Mouse (Mus musculus): ENCODE data around the gene Med18.
A peak's percentile ranks its signal among the peaks of the same experiment; 100 is the strongest.

Med18 gene

DNA sequence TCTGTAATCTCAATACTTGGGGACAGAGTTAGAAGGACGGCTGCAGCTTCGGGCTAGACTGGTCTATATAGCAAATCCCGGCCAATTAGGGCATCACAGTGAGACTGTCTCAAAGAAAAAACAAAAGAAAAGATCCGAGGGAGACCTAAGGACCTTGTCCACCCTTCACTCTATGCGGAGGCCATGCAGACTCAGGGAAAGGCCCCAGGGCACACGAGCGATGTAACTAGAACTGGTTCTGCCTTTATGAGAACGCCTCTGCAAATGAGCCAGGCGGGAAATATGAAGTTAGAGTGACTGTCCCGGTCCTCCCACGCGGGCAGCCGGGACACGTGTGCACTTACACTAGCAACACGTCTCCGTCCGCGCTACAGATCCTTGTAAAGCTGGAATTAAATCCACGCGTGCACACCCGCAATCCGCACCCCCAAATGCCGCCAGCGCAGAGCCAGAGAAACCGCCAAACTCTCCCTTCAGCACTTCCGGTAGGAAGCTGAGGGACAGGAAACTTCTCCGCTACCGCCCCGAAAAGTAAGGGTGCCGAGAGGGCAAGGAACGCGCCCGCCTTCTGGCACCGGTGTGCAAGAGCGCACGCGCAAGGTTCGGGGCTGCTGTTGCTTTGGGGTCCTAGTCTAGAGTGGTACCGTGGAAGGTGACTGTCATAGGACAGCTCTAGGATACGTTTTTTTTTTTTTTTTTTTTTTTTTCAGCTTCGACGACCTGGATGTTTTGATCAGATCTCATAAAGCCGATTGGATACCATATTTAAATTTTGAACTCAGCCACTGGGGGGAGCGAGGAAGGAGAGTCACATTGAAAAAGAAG is at the start of gene Med18:
Gene Med18, minus strand, starts transcription at position 492 of the 825 bp plus-strand sequence.
- peak; percentile 92 for DNase-seq (ENCODE audit: low spot score)

DNA sequence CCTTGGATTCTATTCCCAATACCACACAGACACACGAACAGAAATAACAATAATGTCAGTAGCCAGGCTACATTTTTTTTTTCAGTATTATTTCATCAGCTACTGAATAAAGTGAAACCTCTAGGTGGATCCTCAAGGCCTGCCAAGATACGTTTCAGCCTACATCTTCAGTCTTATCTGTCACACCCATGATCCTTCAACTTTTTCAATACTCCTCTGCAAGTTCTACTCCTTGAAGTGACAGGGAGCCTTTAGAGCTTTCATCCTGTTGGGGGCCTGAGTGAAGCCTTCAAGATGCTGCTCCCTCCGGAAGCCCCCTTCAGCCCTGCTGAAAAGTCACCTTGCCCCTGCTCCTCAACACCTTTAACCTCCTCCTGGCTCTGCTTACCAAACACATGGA is 48.4 kb upstream of the Med18 start:
- DNase-seq (ENCODE audit: low spot score), result no peak

DNA sequence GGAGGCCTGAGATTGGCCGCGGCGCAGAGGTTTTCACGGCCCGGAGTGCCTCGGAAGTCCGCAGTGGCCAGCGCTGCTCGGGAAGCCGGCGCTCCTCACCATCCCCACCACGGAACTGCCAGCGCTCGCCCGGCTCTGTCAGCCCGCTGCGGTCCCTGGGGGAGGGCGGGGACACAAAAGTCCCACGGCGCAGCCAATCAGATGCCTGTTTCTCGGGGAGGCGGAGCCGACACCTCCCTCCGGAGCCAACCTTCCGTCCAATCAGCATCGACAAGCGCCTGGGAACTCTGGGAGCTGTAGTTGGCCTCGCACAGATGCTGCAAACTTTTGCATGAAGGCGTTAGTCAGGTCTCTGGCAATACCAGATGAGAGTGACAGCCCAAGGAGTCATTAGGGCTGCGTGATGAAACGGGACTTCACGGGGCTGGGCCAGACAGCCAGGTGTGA is 46.7 kb upstream of the Med18 start, which contains the start of gene Sesn2:
Gene Sesn2, minus strand, starts transcription at position 150 of the 447 bp plus-strand sequence.
- DNase-seq (ENCODE audit: low spot score), result peak; percentile 98

DNA sequence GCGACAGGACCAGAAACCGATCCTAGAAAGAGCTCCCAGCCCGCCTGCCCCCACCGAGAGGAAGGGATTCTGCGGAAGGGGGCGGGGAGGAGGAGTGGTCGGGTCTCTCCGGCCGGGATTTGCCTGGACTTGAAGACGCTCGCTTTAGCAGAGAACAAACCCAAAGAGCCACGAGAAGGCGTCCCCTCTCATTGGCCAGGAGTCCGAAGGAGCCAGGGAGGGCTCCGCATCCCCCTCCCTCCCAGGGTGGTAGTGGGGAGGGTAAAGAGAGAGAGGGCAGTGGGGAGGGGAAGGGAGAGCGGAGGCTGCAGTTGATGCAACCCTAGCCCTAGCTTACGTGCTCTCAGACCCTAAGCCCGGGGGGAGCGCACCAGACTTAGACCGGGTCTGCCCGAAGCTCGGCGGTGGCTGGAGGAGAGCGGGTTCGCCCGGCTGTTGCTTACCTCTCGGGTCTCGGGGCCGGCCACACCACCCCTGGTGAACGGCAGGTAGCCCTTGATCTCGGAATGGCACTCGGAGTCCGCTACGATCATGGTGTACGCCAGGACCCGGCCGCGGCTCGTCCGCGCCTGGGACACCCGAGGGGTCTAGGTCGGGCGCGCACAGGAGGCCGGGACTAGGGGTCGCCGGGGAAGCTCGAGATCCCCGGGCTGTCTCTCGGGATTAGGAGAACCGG is 46.0 kb upstream of the Med18 start:
- peak; percentile 83 for DNase-seq (ENCODE audit: low spot score)

DNA sequence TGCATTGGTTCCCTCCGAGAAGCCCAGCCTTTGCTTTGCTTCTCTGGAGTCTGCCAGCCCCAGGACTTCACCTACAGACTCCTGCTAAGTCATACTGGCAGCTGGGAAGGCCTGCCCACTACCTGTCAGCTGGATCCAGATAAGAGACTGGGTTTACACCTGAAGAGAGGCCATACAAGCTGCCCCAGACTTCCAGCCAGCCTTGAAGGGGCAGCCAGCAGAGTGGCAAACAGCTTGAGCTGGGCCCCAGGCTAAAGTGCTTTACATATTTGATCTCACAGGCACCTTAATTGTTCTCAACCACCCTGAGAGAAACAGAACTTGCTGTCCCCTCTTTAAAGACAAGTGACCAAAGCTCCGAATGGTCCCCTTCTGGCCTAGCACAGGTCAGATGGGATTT is 43.5 kb upstream of the Med18 start:
- no peak for DNase-seq (ENCODE audit: low spot score)

DNA sequence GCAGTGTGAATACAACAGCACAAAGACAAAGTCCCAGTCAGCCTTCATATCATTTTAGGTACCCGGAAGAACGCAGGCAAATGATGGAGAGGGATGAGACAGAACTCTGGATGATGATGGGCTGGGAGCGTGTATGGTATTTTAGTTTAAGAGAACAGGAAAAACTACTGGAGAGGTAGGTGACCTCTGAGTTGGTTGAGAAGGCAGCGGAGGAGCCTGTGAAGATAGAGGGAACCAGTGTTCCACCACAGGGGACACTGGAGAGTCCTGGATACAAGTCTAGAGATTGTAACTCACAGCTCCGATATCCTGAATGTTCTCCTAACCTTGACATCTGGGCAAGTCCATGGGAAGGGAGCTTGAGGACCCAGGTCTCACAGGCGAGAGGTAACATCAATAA is 42.5 kb upstream of the Med18 start:
- no peak for DNase-seq (ENCODE audit: low spot score)

DNA sequence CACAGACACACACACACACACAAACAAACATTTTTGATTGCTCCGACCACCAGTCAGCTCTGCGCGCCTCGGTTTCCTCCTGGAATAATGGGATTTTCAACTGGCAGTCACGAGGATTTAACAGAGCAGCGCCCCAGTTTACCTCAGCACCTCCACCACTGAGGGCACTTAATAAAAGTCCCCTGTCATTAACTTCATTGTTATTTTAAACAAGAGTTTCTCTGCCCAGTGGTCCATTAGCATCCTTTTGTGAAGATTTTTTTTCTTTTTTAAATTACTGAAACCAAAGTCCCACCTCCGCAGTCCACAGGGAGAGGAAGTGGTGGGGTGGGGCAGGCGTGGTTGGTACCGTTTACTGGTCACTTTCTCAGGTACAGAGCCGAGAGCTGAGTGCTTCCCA is 42.1 kb upstream of the Med18 start:
- DNase-seq (ENCODE audit: low spot score), result no peak

DNA sequence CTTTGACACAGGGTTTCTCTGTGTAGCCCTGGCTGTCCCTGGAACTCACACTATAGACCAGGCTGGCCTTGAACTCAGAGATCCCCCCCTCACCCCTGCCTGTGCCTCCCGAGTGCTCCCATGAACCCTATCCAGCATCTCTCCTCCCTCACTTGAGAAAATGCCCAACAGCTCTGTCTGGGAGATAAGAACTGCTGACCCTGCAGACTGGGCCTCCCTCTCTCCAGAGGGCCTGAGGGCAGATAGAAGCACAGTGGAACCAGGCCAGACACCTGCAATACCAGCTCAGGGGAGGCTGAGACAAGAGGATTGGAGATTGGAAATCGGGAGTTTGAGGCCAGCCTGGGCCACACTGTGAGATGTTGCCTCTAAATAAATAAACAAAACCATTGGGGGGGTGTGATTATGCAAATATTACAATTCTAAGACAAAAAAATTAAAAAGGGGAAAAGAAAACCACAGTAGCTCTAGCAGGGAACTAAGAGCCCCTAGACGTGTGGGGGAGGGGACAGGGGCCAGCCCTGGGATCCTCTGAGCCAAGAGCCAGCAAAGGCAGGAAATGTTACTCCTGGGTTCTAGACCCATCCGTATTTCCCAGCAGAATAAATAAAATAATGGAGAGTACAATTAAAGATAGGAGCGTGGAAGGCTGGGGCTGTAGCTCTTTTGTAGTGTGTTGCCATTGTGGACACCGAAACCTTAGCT is 41.5 kb upstream of the Med18 start:
- DNase-seq (ENCODE audit: low spot score), result no peak

DNA sequence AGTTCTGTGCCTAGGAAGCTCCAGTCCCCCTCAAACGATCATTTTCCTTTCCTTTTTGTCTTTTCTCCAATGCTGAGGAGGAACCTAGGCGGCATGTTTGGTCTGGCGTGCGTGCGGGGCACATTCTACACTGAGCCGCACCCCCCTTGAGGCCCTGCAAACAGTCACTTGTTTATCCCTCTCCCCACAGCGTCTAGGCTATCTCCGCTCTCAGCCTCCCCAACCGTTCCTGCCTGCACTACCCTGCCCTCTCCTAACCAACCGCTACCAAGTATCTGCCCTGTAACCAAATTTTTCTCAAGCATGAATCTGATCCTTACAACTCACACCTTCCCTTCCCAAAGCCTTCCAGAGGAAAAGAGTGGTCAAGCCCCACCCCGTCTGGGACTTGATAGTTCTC is 39.6 kb upstream of the Med18 start:
- DNase-seq (ENCODE audit: low spot score), result no peak

DNA sequence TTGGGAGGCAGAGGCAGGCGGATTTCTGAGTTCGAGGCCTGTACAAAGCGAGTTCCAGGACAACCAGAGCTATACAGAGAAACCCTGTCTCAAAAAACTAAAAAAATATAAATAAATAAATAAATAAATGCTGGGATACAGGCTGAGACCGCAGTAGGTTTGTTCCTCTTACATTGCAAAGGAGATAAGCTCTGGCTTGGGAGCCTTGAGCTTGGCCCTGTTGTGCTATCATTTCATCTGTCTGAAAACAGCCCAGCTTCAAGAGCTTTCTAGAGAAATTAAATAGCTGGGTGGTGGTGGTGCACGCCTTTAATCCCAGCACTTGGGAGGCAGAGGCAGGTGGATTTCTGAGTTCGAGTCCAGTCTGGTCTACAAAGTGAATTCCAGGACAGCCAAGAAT is 37.9 kb upstream of the Med18 start:
- no peak for DNase-seq (ENCODE audit: low spot score)

DNA sequence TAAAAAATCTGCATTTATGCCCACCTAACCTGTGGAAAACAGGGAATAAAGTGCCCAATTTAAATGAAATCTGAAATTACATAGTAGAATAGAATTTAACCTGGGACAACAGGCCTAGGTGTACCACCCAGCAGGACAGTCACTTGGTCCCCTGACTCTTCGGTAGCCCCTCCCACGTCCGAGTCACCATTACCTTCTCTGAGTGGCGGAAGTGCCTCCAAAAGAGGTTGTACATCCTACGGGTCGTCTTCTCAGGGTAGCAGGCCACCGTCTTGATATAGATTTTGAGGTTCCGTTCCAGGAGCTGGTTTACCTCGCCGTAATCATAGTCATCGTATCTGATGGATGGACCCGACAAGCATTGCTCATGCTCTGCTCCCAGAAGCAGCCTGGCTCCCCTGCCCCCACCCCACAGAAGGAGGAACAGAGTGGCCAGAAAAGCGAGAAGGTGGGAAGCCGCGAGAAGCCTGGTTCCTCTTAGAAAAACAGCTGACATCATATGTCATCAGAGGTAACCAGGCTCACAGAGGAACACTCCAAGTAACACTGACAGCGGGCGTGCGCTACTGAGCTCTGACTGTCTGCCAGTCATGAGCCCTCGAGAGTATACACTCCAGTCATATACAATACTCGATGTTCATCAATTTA is 30.7 kb upstream of the Med18 start:
- DNase-seq (ENCODE audit: low spot score), result no peak

DNA sequence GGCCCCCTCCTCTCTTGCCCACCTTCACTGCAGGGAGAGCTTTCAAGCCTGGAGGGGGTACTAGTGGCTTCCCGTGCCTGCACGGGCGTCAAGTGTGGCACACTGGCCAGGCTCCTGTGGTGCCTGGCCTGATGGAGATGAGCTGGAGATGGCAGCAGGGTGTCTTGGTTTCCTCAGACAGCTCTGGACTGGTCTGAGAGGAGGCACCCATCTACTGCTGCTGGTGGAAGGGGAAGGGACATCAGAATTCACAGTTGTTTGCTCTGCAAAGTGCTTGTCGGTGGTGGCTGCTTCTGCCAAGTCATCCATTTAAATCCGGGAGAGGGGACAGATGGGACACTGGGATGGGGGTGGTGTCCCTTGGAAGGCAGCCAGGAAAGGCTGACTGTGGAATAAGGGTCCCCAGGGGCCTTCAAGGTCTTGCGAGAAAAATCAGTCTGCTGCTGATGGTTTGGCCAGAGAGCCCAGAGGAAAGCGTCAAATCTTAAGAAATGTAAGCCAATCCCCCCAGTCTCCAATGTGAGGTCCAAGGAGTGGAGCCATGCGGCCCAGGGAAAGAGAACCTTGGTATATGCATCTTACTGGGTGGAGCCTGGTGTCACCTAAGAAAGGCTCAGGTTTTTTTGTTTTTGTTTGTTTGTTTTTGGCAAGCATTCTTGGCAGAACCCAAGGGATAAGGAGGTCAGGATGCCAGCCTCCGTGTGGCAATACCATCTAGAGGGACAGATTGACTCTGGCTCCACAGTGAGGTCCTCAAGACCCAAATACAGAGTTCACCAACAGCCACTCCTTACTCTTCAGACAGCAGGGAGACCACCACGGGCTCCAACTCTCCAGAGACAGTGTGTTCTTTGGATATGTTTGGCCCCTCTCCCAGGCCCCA is 28.7 kb upstream of the Med18 start:
- DNase-seq (ENCODE audit: low spot score), result peak; percentile 73

DNA sequence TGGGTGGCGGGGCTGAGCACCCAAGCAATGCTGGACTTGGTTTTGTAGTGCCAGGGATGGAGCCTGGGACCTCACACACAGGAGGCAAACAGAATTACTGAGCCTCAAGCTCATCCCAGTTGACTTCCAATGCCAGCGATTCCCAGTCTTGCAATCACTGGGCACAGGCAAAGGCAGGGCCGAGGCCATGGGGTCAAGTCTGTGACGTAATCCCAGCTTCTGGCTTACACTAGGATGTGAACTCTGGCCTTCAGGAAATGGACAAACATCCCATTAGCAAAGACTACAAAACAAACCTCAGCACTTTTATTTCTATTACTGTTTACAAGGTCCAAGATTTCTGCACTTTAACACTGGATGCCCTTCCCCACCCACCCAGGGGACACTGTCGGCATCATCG is 28.0 kb upstream of the Med18 start:
- DNase-seq (ENCODE audit: low spot score), result no peak

DNA sequence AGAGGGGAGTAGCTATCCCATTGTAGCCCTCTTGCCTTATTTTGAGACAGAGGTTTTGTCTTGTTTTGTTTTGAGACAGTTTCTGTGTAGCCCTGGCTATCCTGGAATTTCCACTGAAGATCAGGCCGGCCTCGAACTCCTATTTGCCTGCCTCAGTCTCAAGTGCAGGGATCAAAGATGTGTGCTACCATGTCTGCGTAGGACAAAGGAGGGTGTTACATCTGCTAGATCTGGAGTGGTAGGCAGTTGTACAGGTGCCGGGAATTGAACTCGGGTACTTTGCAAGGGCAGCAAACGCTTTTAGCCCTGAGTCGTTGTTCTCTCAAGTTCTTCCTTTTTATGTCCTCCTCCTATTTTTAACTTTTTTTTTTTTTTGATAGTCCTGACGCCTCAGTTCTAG is 27.3 kb upstream of the Med18 start:
- DNase-seq (ENCODE audit: low spot score), result no peak

DNA sequence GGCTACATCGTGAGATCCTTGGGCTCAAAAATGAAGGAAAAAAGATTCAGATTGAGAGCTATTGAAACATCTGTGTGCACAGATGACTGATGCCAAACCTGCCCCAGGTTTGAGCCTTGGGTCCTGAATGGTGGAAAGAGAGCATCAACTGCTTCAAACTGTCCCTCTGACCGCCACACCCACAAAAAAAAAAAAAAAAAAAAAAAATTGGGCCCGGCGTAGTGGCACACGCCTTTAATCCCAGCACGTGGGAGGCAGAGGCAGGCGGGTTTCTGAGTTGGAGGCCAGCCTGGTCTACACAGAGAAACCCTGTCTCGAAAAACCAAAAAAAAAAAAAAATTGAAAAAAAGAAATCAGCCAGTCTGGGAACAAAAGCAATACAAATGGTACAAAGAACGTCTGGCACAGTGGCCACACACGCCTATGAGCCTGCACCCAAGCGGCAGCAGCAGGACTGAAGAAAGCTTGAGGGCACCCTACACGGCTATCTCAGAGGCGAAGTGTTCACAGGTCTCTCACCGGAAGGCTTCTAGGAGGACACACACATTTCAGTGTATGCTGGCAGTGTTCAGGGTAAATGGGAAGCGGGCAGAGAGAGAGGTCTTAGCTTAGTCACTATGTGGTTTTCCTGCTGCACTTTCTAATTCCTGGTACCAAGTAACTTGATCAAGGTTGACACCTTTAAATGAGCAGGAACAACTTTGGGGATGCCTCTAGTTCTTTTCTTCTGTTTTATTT is 26.7 kb upstream of the Med18 start:
- no peak for DNase-seq (ENCODE audit: low spot score)

DNA sequence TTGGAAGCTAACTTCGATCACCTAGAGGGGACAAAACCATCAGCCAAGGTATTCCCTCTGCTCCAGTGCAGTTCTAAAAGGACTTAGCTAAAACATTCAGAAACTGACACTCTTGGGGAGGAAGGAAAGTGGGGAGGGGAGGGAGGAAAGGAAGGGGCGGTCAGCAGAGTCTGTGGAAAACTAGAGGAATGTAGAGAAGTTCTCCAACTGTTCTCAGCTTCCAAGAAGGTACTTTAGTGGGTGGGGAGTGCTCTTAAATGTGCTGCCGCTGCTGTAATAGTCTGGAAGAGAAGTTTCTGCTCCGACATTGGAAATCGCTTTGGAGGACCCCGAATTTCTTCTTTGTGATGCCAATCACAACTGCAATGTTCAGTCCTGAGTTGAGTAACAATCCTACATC is 25.3 kb upstream of the Med18 start:
- no peak for DNase-seq (ENCODE audit: low spot score)

DNA sequence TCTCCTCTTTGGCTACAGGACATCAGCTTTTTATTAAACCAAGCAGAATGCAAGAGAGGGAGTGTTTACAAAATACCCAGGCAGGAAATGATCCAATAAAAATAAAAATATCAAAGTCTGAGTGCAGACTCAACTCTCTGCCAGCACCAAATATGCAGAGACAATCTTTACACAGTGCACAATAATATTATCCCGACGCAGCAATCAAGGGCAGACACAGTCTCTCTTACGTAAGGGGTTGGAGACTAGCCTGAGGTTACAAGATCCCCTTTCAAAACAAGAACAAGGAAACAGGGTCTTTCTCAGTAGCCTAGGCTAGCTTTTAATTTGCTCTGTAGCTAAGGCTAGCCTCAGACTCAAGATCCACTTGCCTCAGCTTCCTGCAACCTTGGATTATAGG is 24.8 kb upstream of the Med18 start:
- DNase-seq (ENCODE audit: low spot score), result no peak

DNA sequence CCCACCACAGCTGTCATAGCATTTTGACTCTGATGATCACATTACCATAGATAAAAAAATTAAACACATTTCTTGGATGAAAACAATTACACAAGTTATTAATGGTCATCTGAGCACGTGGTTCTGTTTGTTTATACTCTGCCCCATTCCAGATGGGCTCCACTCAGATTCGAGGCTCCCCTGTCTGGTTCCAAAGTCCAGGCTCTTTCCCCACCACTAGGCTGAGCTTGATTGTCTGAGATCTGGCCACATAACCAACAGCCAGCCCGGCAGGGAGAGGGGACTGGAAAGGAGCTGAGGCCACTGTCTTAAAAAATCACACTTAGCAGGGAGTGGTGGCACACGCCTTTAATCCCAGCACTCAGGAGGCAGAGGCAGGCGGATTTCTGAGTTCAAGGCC is 21.1 kb upstream of the Med18 start:
- DNase-seq (ENCODE audit: low spot score), result no peak

DNA sequence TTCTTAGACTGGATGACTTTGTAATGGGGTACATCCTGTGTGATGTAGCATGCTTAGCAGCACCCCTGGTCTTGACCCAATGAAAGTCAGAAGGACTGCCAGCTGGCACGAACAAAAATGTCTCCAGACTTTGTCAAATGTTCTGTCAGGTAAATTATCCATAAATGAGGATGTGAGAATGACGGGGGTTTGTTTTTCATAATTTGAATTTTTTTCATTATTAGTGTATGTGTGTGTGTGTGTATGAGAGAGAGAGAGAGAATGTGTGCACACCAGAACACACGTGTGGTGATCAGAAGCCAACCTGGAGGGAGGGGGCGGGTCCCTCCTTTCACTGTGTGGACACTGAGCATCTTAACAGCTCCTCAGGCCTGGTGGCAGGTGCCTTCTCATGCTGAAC is 20.5 kb upstream of the Med18 start:
- DNase-seq (ENCODE audit: low spot score), result no peak

DNA sequence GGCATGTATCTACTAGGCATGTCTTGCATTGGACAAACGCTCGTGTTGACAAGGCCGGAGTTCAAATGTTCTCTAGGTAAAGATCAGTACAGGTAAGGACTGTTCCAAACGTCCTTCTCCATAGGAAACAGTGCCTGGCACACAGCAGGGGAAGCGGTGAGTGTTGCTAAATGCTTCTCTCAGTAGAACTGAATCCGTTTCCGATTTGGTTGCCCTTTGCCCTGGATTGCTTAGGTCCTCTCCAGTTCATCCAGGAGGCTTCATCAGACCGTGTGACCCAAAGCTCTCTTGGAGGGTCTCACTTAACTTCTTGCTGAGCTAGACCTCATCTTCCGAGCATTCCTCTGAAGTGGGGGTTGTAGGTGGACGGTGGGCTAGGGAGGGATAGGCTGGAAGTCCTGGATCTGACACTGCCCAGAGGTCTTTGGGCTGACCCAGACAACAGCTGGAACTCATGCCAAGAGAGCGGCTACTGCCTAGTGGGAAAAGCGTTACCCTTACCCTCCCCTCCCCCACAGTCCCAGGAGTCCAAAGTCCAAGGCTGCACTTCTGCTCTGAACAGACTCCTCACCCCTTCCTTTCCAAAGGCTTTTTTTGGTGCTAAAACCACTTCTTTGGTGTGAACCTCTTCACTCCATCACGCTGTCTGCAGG is 19.4 kb upstream of the Med18 start:
- no peak for DNase-seq (ENCODE audit: low spot score)
